Mouse (Mus musculus) embryonic facial prominence, embryonic 11.5 days (tissue): Measurements from ENCODE around the gene Cdc37. TPM values are rescaled to one million over a fixed set of nuclear protein-coding genes. Genes with fewer than 3 reads are reported as not detected.

ENCODE experiments used
- ATAC-seq: fragments of 200-750 bp; cut with Nextera tagmentation; replicated peaks from 2 replicates; pipeline ENCODE4 v1.8.0; 2017; ENCODE audit warnings: low read depth; ENCODE audit not compliant: insufficient number of reproducible peaks, low FRiP score, low TSS enrichment
- DNase-seq: peaks from one replicate; pipeline ENCODE4 v3.0.0-alpha.2; 2015; ENCODE audit warnings: low spot score
- H3K27ac ChIP-seq: fragments of 300-500 bp; sonication (generic); replicated peaks from 2 replicates; pipeline ENCODE4 v1.5.1; 2014; ENCODE audit warnings: mild to moderate bottlenecking, low read depth, low read length, control low read depth
- H3K27me3 ChIP-seq: fragments of 300-500 bp; sonication (generic); 2 replicates; pipeline ENCODE4 v1.6.1; 2014; ENCODE audit warnings: mild to moderate bottlenecking, low read length, moderate library complexity, mixed read lengths; ENCODE audit not compliant: control insufficient read depth, insufficient read depth
- H3K36me3 ChIP-seq: fragments of 300-500 bp; sonication (generic); replicated peaks from 2 replicates; pipeline ENCODE4 v1.6.1; 2014; ENCODE audit warnings: low read depth, mild to moderate bottlenecking, low read length, moderate library complexity, mixed read lengths; ENCODE audit not compliant: control insufficient read depth, insufficient read depth
- H3K4me1 ChIP-seq: fragments of 300-500 bp; sonication (generic); 2 replicates; pipeline ENCODE4 v1.6.1; 2014; ENCODE audit warnings: low read length, mixed read lengths; ENCODE audit not compliant: control insufficient read depth, insufficient read depth
- H3K4me2 ChIP-seq: fragments of 300-500 bp; sonication (generic); 2 replicates; pipeline ENCODE4 v1.6.1; 2014; ENCODE audit warnings: low read depth, mild to moderate bottlenecking, control low read depth, low read length, moderate library complexity
- H3K4me3 ChIP-seq: fragments of 300-500 bp; sonication (generic); 2 replicates; pipeline ENCODE4 v1.5.1; 2014; ENCODE audit warnings: low read depth, low read length, control low read depth
- H3K9ac ChIP-seq: fragments of 300-500 bp; sonication (generic); replicated peaks from 2 replicates; pipeline ENCODE4 v1.6.1; 2014; ENCODE audit warnings: mild to moderate bottlenecking, control low read depth, low read length
- H3K9me3 ChIP-seq: fragments of 300-500 bp; sonication (generic); replicated peaks from 2 replicates; pipeline ENCODE4 v1.6.1; 2016; ENCODE audit warnings: mild to moderate bottlenecking, low read length, inconsistent platforms, mixed read lengths; ENCODE audit not compliant: control insufficient read depth
- WGBS: fragments of 180-500 bp; shearing (Covaris S2); extraction: QIAGEN DNeasy Blood & Tissue Kit; methylation state at CpG from one replicate; pipeline ENCODE4 v1.1.7; 2014; 5-methylcytosine and 5-hydroxymethylcytosine counted together
- polyA plus RNA-seq: library from polyadenylated mRNA; unstranded; fragments of >200 nt; fragmentation: Nextera tagmentation; extraction: Ambion mirVana; gene quantifications from 2 replicates; pipeline ENCODE4 v1.2.1, GENCODE M21; 2014

Cdc37 gene
- polyA plus RNA-seq, 1 experiment from 2014 or later: 371 TPM

GRCm38 (mm10) chr9:21137229-21137628 is 12.6 kb downstream of the Cdc37 start:
- ATAC-seq: no peak
- Histone ChIP-seq H3K4me3 (no peak overlapping the region), H3K4me1 (no peaks in the 10 kb centered on the region), H3K9ac (no peak overlapping the region), H3K27ac (no peak overlapping the region), H3K9me3 (no peaks in the 10 kb centered on the region), H3K27me3 (no peaks in the 10 kb centered on the region), H3K4me2 (no peak overlapping the region), H3K36me3 (peaks cover 19% of the 10 kb centered on the region)
- WGBS: 44% methylated on average over 3 of the region's 3 CpGs
- DNase-seq: peak; percentile 79

GRCm38 (mm10) chr9:21136401-21136800 is 13.4 kb downstream of the Cdc37 start:
- ATAC-seq (no peak), DNase-seq (no peak)
- H3K9me3 ChIP-seq: no peaks in the 10 kb centered on the region
- no peaks in the 10 kb centered on the region for H3K4me1 ChIP-seq
- H3K4me3 ChIP-seq: no peak overlapping the region
- peaks cover 16% of the 10 kb centered on the region for H3K36me3 ChIP-seq
- H3K4me2 ChIP-seq: no peak overlapping the region
- H3K27ac ChIP-seq: no peak overlapping the region
- 83% methylated on average over 6 of the region's 6 CpGs for WGBS
- H3K27me3 ChIP-seq: no peaks in the 10 kb centered on the region
- H3K9ac ChIP-seq: no peak overlapping the region

- Histone ChIP-seq H3K9me3 (no peaks in the 10 kb centered on the region), H3K4me1 (no peaks in the 10 kb centered on the region), H3K4me2 (no peak overlapping the region), H3K27ac (no peak overlapping the region), H3K27me3 (no peaks in the 10 kb centered on the region), H3K4me3 (no peak overlapping the region), H3K9ac (no peak overlapping the region), H3K36me3 (peaks cover 16% of the 10 kb centered on the region)
- ATAC-seq: no peak
- 55% methylated on average over 1 of the region's 1 CpGs for WGBS
- no peak for DNase-seq
These were observed 13.8 kb downstream of the Cdc37 start for GRCm38 (mm10) chr9:21135941-21136381.

- Histone ChIP-seq H3K27ac (no peak overlapping the region), H3K9me3 (no peaks in the 10 kb centered on the region), H3K4me2 (no peak overlapping the region), H3K27me3 (no peaks in the 10 kb centered on the region), H3K4me3 (no peak overlapping the region), H3K36me3 (peaks cover 16% of the 10 kb centered on the region), H3K4me1 (no peaks in the 10 kb centered on the region), H3K9ac (no peak overlapping the region)
- no peak for ATAC-seq
- WGBS: 78% methylated on average over 4 of the region's 4 CpGs
- DNase-seq: no peak
These were observed 14.4 kb downstream of the Cdc37 start for GRCm38 (mm10) chr9:21135329-21135890.

GRCm38 (mm10) chr9:21134595-21135328 is 15.0 kb downstream of the Cdc37 start:
- Histone ChIP-seq H3K4me2 (no peak overlapping the region), H3K4me1 (no peaks in the 10 kb centered on the region), H3K9ac (no peak overlapping the region), H3K27ac (no peak overlapping the region), H3K9me3 (no peaks in the 10 kb centered on the region), H3K36me3 (peaks cover 13% of the 10 kb centered on the region), H3K27me3 (no peaks in the 10 kb centered on the region), H3K4me3 (no peak overlapping the region)
- ATAC-seq (no peak), DNase-seq (no peak)
- WGBS: 78% methylated on average over 9 of the region's 9 CpGs

GRCm38 (mm10) chr9:21133064-21133707 is 16.6 kb downstream of the Cdc37 start:
- ATAC-seq (no peak), DNase-seq (no peak)
- Histone ChIP-seq H3K4me3 (no peak overlapping the region), H3K9me3 (no peaks in the 10 kb centered on the region), H3K4me2 (no peak overlapping the region), H3K27me3 (no peaks in the 10 kb centered on the region), H3K9ac (no peak overlapping the region), H3K4me1 (no peaks in the 10 kb centered on the region), H3K27ac (no peak overlapping the region), H3K36me3 (peaks cover 1% of the 10 kb centered on the region; the same call in 1 of the 2 replicates)
- WGBS: 82% methylated on average over 9 of the region's 9 CpGs

GRCm38 (mm10) chr9:21132102-21132775 is 17.5 kb downstream of the Cdc37 start:
- H3K9ac ChIP-seq: no peak overlapping the region
- 83% methylated on average over 12 of the region's 12 CpGs for WGBS
- ATAC-seq: no peak
- DNase-seq: no peak
- H3K4me3 ChIP-seq: no peak overlapping the region
- H3K4me2 ChIP-seq: no peak overlapping the region
- no peaks in the 10 kb centered on the region for H3K27me3 ChIP-seq
- H3K36me3 ChIP-seq: no peaks in the 10 kb centered on the region
- H3K27ac ChIP-seq: no peak overlapping the region
- no peaks in the 10 kb centered on the region for H3K4me1 ChIP-seq
- H3K9me3 ChIP-seq: no peaks in the 10 kb centered on the region
